Comparison of ENCODE assay signal across 22 mouse cellular contexts in genomic region chr19:9937428-9937827, GRCm38 (mm10). TPM values are rescaled to one million over a fixed set of nuclear protein-coding genes. Genes with fewer than 3 reads are reported as not detected.
A peak's percentile ranks its signal among the peaks of the same experiment; 100 is the strongest.
DNase-seq lines count a peak whose midpoint lies in the region; ATAC-seq and TF ChIP-seq lines count a peak whose summit lies in the region.
"Had no signal": no experiment of that assay in that cellular context is flagged by ENCODE, and none has a peak within 500 bp of the region (broad histone marks: within the 10 kb centered on the region; RNA-seq: fewer than 3 reads in every experiment).

No protein-coding gene starts in this region.

- H3K27ac ChIP-seq in forebrain, embryonic 11.5 days (ENCODE audit: low read depth, low read length), result no peak overlapping the region
- no peak overlapping the region for H3K27ac ChIP-seq in forebrain, embryonic 14.5 days (ENCODE audit: low read depth, low read length)
- H3K27ac ChIP-seq in liver, postnatal 0 days (ENCODE audit: low read depth), result peak overlapping the region; percentile 83; the same call in 1 of the 2 replicates
- no peak overlapping the region for H3K27ac ChIP-seq in liver, embryonic 11.5 days (ENCODE audit: low read depth, low read length)
- H3K27ac ChIP-seq in bone marrow macrophage, adult 2 months (ENCODE audit: insufficient read depth, low read depth, low read length), result peak overlapping the region; percentile 98
- no peak overlapping the region for H3K27ac ChIP-seq in heart, embryonic 11.5 days (ENCODE audit: low read depth, low read length)
- H3K27ac ChIP-seq: forebrain, embryonic 12.5 days; heart, embryonic 13.5 days; hindbrain, embryonic 14.5 days; hindbrain, postnatal 0 days had no signal

- DNase-seq in forebrain, embryonic 11.5 days (ENCODE audit: low spot score), result peak; percentile 33
- no peak for DNase-seq in forebrain, embryonic 14.5 days (ENCODE audit: low spot score)
- DNase-seq in liver, postnatal 0 days, result no peak
- no peak for DNase-seq in liver, embryonic 11.5 days (ENCODE audit: low spot score)
- DNase-seq in A20 (ENCODE audit: low read depth, low spot score), result peak; percentile 62
- DNase-seq in heart, adult 11 months, result no peak
- DNase-seq: adrenal gland, adult 8-10 months; adrenal gland, postnatal 25 days; cerebellum, adult 18-20 months; cerebellum, adult 9-10 months; cerebellum, postnatal 14 days; gastrocnemius, postnatal 10 days; gastrocnemius, postnatal 36 days; heart, postnatal 14 days; heart, postnatal 4 days had no signal

- no peak for TF ChIP-seq EP300 in liver, postnatal 0 days (IDR thresholded peaks at IDR 0.05; ENCODE audit: low read depth)

- no peak for TF ChIP-seq POLR2A in bone marrow macrophage, adult 2 months (IDR thresholded peaks at IDR 0.05; ENCODE audit: borderline replicate concordance, low read depth, low read length)

- H3K27me3 ChIP-seq in forebrain, embryonic 11.5 days (ENCODE audit: control insufficient read depth, insufficient read depth, low read length), result no peaks in the 10 kb centered on the region
- H3K27me3 ChIP-seq in forebrain, embryonic 14.5 days (replicated peaks; ENCODE audit: control insufficient read depth, insufficient read depth, low read length), result no peaks in the 10 kb centered on the region
- no peaks in the 10 kb centered on the region for H3K27me3 ChIP-seq in liver, postnatal 0 days (ENCODE audit: insufficient read depth, low read length)
- no peaks in the 10 kb centered on the region for H3K27me3 ChIP-seq in liver, embryonic 11.5 days (replicated peaks; ENCODE audit: control insufficient read depth, insufficient read depth, low read length)
- H3K27me3 ChIP-seq in heart, embryonic 11.5 days (ENCODE audit: control insufficient read depth, insufficient read depth, low read length), result no peaks in the 10 kb centered on the region
- H3K27me3 ChIP-seq: forebrain, embryonic 12.5 days; heart, embryonic 13.5 days had no signal

- no peaks in the 10 kb centered on the region for H3K36me3 ChIP-seq in forebrain, embryonic 11.5 days (ENCODE audit: control insufficient read depth, insufficient read depth, low read length)
- H3K36me3 ChIP-seq in forebrain, embryonic 14.5 days (ENCODE audit: control insufficient read depth, insufficient read depth, low read length), result no peaks in the 10 kb centered on the region
- H3K36me3 ChIP-seq in liver, postnatal 0 days (replicated peaks; ENCODE audit: insufficient read depth, low read length), result no peaks in the 10 kb centered on the region
- no peaks in the 10 kb centered on the region for H3K36me3 ChIP-seq in liver, embryonic 11.5 days (ENCODE audit: control insufficient read depth, insufficient read depth, low read length)
- no peaks in the 10 kb centered on the region for H3K36me3 ChIP-seq in heart, embryonic 11.5 days (ENCODE audit: control insufficient read depth, insufficient read depth, low read length)
- H3K36me3 ChIP-seq: forebrain, embryonic 12.5 days; heart, embryonic 13.5 days had no signal

- ATAC-seq in forebrain, embryonic 11.5 days (replicated peaks; ENCODE audit: low FRiP score), result no peak
- no peak for ATAC-seq in forebrain, embryonic 14.5 days
- ATAC-seq in liver, postnatal 0 days, result no peak
- ATAC-seq in liver, embryonic 11.5 days (replicated peaks; ENCODE audit: low FRiP score), result no peak
- no peak for ATAC-seq in heart, embryonic 11.5 days (replicated peaks; ENCODE audit: insufficient number of reproducible peaks, low FRiP score, low TSS enrichment)
- ATAC-seq: forebrain, embryonic 16.5 days; hindbrain, postnatal 0 days had no signal

- WGBS in forebrain, embryonic 11.5 days, result 78% methylated on average over 5 of the region's 5 CpGs
- 63% methylated on average over 5 of the region's 5 CpGs for WGBS in forebrain, embryonic 14.5 days
- 80% methylated on average over 5 of the region's 5 CpGs for WGBS in liver, postnatal 0 days (ENCODE audit: insufficient replicate concordance)
- WGBS in liver, embryonic 11.5 days, result 77% methylated on average over 5 of the region's 5 CpGs
- WGBS in heart, embryonic 11.5 days (ENCODE audit: insufficient replicate concordance), result 70% methylated on average over 5 of the region's 5 CpGs

- H3K4me1 ChIP-seq in forebrain, embryonic 11.5 days (replicated peaks; ENCODE audit: control insufficient read depth, insufficient read depth, low read length), result peaks cover 2% of the 10 kb centered on the region; the same call in 1 of the 2 replicates
- no peaks in the 10 kb centered on the region for H3K4me1 ChIP-seq in forebrain, embryonic 14.5 days (ENCODE audit: control insufficient read depth, insufficient read depth, low read length)
- peaks cover 34% of the 10 kb centered on the region for H3K4me1 ChIP-seq in liver, postnatal 0 days (ENCODE audit: insufficient read depth)
- peaks cover 22% of the 10 kb centered on the region for H3K4me1 ChIP-seq in liver, embryonic 11.5 days (replicated peaks; ENCODE audit: control insufficient read depth, insufficient read depth, low read length)
- peaks cover 81% of the 10 kb centered on the region for H3K4me1 ChIP-seq in bone marrow macrophage, adult 2 months (ENCODE audit: control insufficient read depth, insufficient read depth, low read length)
- peaks cover 10% of the 10 kb centered on the region; the same call in 1 of the 2 replicates for H3K4me1 ChIP-seq in heart, embryonic 11.5 days (ENCODE audit: control insufficient read depth, insufficient read depth, low read length)
- H3K4me1 ChIP-seq: forebrain, embryonic 12.5 days had no signal

- no peaks in the 10 kb centered on the region for H3K9me3 ChIP-seq in forebrain, embryonic 11.5 days (ENCODE audit: control insufficient read depth, low read length)
- no peaks in the 10 kb centered on the region for H3K9me3 ChIP-seq in forebrain, embryonic 14.5 days (replicated peaks; ENCODE audit: control insufficient read depth, low read length)
- H3K9me3 ChIP-seq in liver, postnatal 0 days (ENCODE audit: low read length), result no peaks in the 10 kb centered on the region
- no peaks in the 10 kb centered on the region for H3K9me3 ChIP-seq in liver, embryonic 11.5 days (ENCODE audit: control insufficient read depth, low read length)
- H3K9me3 ChIP-seq in heart, embryonic 11.5 days (replicated peaks; ENCODE audit: control insufficient read depth, low read length), result no peaks in the 10 kb centered on the region
- H3K9me3 ChIP-seq: forebrain, embryonic 12.5 days; heart, embryonic 13.5 days had no signal

- no peak overlapping the region for H3K4me2 ChIP-seq in forebrain, embryonic 11.5 days (ENCODE audit: low read depth, low read length, severe bottlenecking)
- H3K4me2 ChIP-seq in forebrain, embryonic 14.5 days (ENCODE audit: low read length), result no peak overlapping the region
- no peak overlapping the region for H3K4me2 ChIP-seq in liver, postnatal 0 days (ENCODE audit: low read depth, low read length)
- H3K4me2 ChIP-seq in liver, embryonic 11.5 days, result no peak overlapping the region
- no peak overlapping the region for H3K4me2 ChIP-seq in heart, embryonic 11.5 days
- H3K4me2 ChIP-seq: forebrain, embryonic 12.5 days; hindbrain, embryonic 14.5 days had no signal

- H3K9ac ChIP-seq in forebrain, embryonic 11.5 days (ENCODE audit: low read length), result no peak overlapping the region
- no peak overlapping the region for H3K9ac ChIP-seq in forebrain, embryonic 14.5 days (ENCODE audit: low read length)
- H3K9ac ChIP-seq in liver, postnatal 0 days (replicated peaks), result no peak overlapping the region
- H3K9ac ChIP-seq in liver, embryonic 11.5 days (ENCODE audit: low read depth, low read length), result no peak overlapping the region
- no peak overlapping the region for H3K9ac ChIP-seq in heart, embryonic 11.5 days (ENCODE audit: low read depth, low read length)
- H3K9ac ChIP-seq: forebrain, embryonic 12.5 days; heart, embryonic 13.5 days; hindbrain, embryonic 14.5 days had no signal

- no peak for TF ChIP-seq CTCF in liver, postnatal 0 days (IDR thresholded peaks at IDR 0.05; ENCODE audit: low read depth)
- no peak for TF ChIP-seq CTCF in bone marrow macrophage, adult 2 months (IDR thresholded peaks at IDR 0.05; ENCODE audit: low read depth, low read length)

- H3K4me3 ChIP-seq in forebrain, embryonic 11.5 days (ENCODE audit: low read depth, low read length), result no peak overlapping the region
- no peak overlapping the region for H3K4me3 ChIP-seq in forebrain, embryonic 14.5 days (ENCODE audit: low read depth, low read length)
- no peak overlapping the region for H3K4me3 ChIP-seq in liver, postnatal 0 days (ENCODE audit: low read depth, low read length)
- H3K4me3 ChIP-seq in liver, embryonic 11.5 days (ENCODE audit: low read depth, low read length), result no peak overlapping the region
- no peak overlapping the region for H3K4me3 ChIP-seq in bone marrow macrophage, adult 2 months (ENCODE audit: insufficient read depth, low read length)
- no peak overlapping the region for H3K4me3 ChIP-seq in heart, embryonic 11.5 days (ENCODE audit: low read depth, low read length)
- H3K4me3 ChIP-seq: forebrain, embryonic 12.5 days; heart, embryonic 13.5 days had no signal

RNA-seq across cellular contexts. Expression of gene Incenp, which starts 38.1 kb away (rescaled TPM):
- 128 and 133 TPM in 2 replicates for polyA plus RNA-seq in forebrain, embryonic 11.5 days (2014; fragmentation: Nextera tagmentation; extraction: Ambion mirVana)
- 39.8 and 41.0 TPM in 2 replicates for polyA plus RNA-seq in forebrain, embryonic 14.5 days (2014; fragmentation: Nextera tagmentation; extraction: Ambion mirVana)
- 39.9 and 43.4 TPM in 2 replicates for polyA plus RNA-seq in liver, postnatal 0 days (2015; fragmentation: Nextera tagmentation; extraction: Ambion mirVana)
- 116 and 118 TPM in 2 replicates for polyA plus RNA-seq in liver, embryonic 11.5 days (2014; fragmentation: Nextera tagmentation; extraction: Ambion mirVana)
- polyA plus RNA-seq in bone marrow macrophage, adult 2 months (2012; ENCODE audit: insufficient read depth, insufficient read length, missing spikeins), result 146 and 159 TPM in 2 replicates
- polyA plus RNA-seq in heart, embryonic 11.5 days (2014; fragmentation: Nextera tagmentation; extraction: Ambion mirVana), result 62.6 and 67.2 TPM in 2 replicates

RNA-seq across cellular contexts. Expression of gene Fth1, which starts 43.0 kb away (rescaled TPM):
- 1,254 and 1,333 TPM in 2 replicates for polyA plus RNA-seq in forebrain, embryonic 11.5 days (2014; fragmentation: Nextera tagmentation; extraction: Ambion mirVana)
- polyA plus RNA-seq in forebrain, embryonic 14.5 days (2014; fragmentation: Nextera tagmentation; extraction: Ambion mirVana), result 1,442 and 1,550 TPM in 2 replicates
- polyA plus RNA-seq in liver, postnatal 0 days (2015; fragmentation: Nextera tagmentation; extraction: Ambion mirVana), result 4,793 and 5,083 TPM in 2 replicates
- 3,796 and 3,887 TPM in 2 replicates for polyA plus RNA-seq in liver, embryonic 11.5 days (2014; fragmentation: Nextera tagmentation; extraction: Ambion mirVana)
- polyA plus RNA-seq in bone marrow macrophage, adult 2 months (2012; ENCODE audit: insufficient read depth, insufficient read length, missing spikeins), result 20,335 and 20,363 TPM in 2 replicates
- polyA plus RNA-seq in heart, embryonic 11.5 days (2014; fragmentation: Nextera tagmentation; extraction: Ambion mirVana), result 1,994 and 2,294 TPM in 2 replicates

Comparison
In these comparisons a context has a peak if more than half of its experiments do, and no peak if none do; other contexts are left out.
1. DNase-seq: peak in forebrain, embryonic 11.5 days (single experiment) and A20 (single experiment); none in forebrain, embryonic 14.5 days (single experiment), liver, postnatal 0 days (single experiment), liver, embryonic 11.5 days (single experiment) and heart, adult 11 months (single experiment).
2. H3K27ac ChIP-seq: peak in liver, postnatal 0 days (single experiment) and bone marrow macrophage, adult 2 months (single experiment); none in forebrain, embryonic 11.5 days (single experiment), forebrain, embryonic 14.5 days (single experiment), liver, embryonic 11.5 days (single experiment) and heart, embryonic 11.5 days (single experiment).